Mouse (Mus musculus) liver, embryonic 13.5 days (tissue): Measurements from ENCODE around the gene Ccser1. TPM values are rescaled to one million over a fixed set of nuclear protein-coding genes. Genes with fewer than 3 reads are reported as not detected.

Experiments used
- ATAC-seq: fragments of 200-750 bp; cut with Nextera tagmentation; 2 replicates; pipeline ENCODE4 v1.8.0; 2017; ENCODE audit warnings: low read depth, mild to moderate bottlenecking, moderate number of reproducible peaks, moderate library complexity
- DNase-seq: peaks from one replicate; pipeline ENCODE4 v3.0.0; 2022
- H3K27ac ChIP-seq: fragments of 300-500 bp; sonication (generic); 2 replicates; pipeline ENCODE4 v1.5.1; 2015; ENCODE audit warnings: moderate library complexity, mild to moderate bottlenecking, inconsistent platforms
- H3K27me3 ChIP-seq: fragments of 300-500 bp; sonication (generic); 2 replicates; pipeline ENCODE4 v1.6.1; 2015; ENCODE audit warnings: mild to moderate bottlenecking, inconsistent platforms
- H3K36me3 ChIP-seq: fragments of 300-500 bp; sonication (generic); 2 replicates; pipeline ENCODE4 v1.6.1; 2015; ENCODE audit warnings: mild to moderate bottlenecking, inconsistent platforms
- H3K4me1 ChIP-seq: fragments of 300-500 bp; sonication (generic); replicated peaks from 2 replicates; pipeline ENCODE4 v1.6.1; 2015; ENCODE audit warnings: inconsistent platforms
- H3K4me2 ChIP-seq: fragments of 300-500 bp; sonication (generic); 2 replicates; pipeline ENCODE4 v1.6.1; 2015; ENCODE audit warnings: inconsistent platforms, mild to moderate bottlenecking, moderate library complexity
- H3K4me3 ChIP-seq: fragments of 300-500 bp; sonication (generic); replicated peaks from 2 replicates; pipeline ENCODE4 v1.5.1; 2015; ENCODE audit warnings: mild to moderate bottlenecking, inconsistent platforms
- H3K9ac ChIP-seq: fragments of 300-500 bp; sonication (generic); 2 replicates; pipeline ENCODE4 v1.6.1; 2015; ENCODE audit warnings: mild to moderate bottlenecking, inconsistent platforms
- H3K9me3 ChIP-seq: fragments of 300-500 bp; sonication (generic); replicated peaks from 2 replicates; pipeline ENCODE4 v1.6.1; 2016; ENCODE audit warnings: inconsistent platforms
- WGBS: fragments of 180-500 bp; shearing (Covaris S2); methylation state at CpG from one replicate; pipeline ENCODE4 v1.1.7; 2015; ENCODE audit not compliant: insufficient replicate concordance; 5-methylcytosine and 5-hydroxymethylcytosine counted together
- polyA plus RNA-seq: library from polyadenylated mRNA; unstranded; fragments of >200 nt; fragmentation: Nextera tagmentation; extraction: Ambion mirVana; gene quantifications from 2 replicates; pipeline ENCODE4 v1.2.1, GENCODE M21; 2015

Gene Ccser1
- polyA plus RNA-seq, 1 experiment from 2014 or later, result 0.16 TPM

DNA sequence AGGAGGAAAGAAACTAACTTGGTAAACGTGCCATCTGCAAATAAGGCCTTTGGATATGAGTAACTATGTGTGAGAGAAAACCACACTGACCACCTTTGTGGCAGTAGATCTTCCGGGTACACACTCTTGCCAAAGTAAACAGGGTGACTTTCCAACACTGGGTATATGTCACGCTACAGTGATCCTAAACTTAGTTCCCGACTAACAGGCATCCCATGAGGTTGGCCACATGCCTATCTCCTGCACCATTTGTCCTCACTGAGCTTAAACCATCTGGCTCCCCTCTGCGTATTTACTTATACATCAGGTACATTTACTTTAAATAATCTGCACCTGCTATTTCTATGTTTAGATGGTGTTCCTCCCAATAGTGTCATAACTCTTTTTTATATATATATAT lies 183.6 kb downstream of the Ccser1 start:
- Histone ChIP-seq H3K4me1 (no peaks in the 10 kb centered on the region), H3K9me3 (no peaks in the 10 kb centered on the region), H3K4me3 (no peak overlapping the region), H3K4me2 (no peak overlapping the region), H3K36me3 (no peaks in the 10 kb centered on the region), H3K27me3 (no peaks in the 10 kb centered on the region), H3K27ac (no peak overlapping the region), H3K9ac (no peak overlapping the region)
- WGBS, result 64% methylated on average over 5 of the region's 5 CpGs
- ATAC-seq, result no peak
- no peak for DNase-seq

DNA sequence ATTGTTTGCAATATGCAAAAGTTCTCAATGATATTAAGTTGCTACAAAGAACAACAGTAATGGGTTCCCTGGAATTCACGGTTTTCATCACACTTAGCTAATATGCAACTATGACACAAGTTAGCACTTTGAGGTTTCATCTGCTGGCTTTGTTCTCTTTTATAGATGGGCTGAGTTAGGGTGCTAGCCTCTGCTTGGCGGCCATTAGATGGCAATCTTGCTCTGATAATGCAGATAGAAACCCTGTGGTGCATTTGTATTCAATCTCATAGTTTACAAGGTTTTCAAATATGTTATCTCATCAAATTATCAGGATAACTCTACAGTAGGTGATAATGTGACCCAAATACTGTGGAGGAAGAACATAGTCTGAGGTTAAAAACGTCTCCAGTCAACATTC lies 202.4 kb downstream of the Ccser1 start:
- Histone ChIP-seq H3K27ac (no peak overlapping the region), H3K9ac (no peak overlapping the region), H3K36me3 (no peaks in the 10 kb centered on the region), H3K9me3 (no peaks in the 10 kb centered on the region), H3K4me3 (no peak overlapping the region), H3K4me2 (no peak overlapping the region), H3K4me1 (no peaks in the 10 kb centered on the region), H3K27me3 (no peaks in the 10 kb centered on the region)
- no peak for ATAC-seq
- WGBS, result 9% methylated on average over 3 of the region's 3 CpGs
- DNase-seq, result no peak

DNA sequence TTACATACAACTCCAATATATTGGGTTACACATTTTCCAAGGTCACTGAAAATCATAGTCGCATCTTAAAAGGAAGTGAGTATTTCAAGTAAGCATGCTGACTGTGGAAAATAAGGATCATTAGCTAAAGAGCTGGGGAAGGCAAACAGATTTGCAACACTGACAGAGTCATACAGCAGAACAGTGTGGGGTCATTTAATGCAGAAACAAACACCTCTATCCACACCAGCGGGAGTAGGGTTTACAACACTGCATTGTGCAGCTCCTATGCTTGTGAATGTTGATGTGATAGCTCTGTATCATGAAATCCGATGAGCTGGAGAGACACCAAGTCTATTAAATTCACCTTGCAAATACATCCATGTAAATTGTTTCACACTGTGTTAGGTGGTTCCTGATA lies 202.9 kb downstream of the Ccser1 start:
- Histone ChIP-seq H3K4me2 (no peak overlapping the region), H3K4me3 (no peak overlapping the region), H3K4me1 (no peaks in the 10 kb centered on the region), H3K27me3 (no peaks in the 10 kb centered on the region), H3K9me3 (no peaks in the 10 kb centered on the region), H3K9ac (no peak overlapping the region), H3K27ac (no peak overlapping the region), H3K36me3 (no peaks in the 10 kb centered on the region)
- WGBS, result 51% methylated on average over 3 of the region's 3 CpGs
- DNase-seq (no peak), ATAC-seq (no peak)

GRCm38 (mm10) chr6:61387046-61387445 lies 206.9 kb downstream of the Ccser1 start:
- WGBS, result 43% methylated on average over 1 of the region's 1 CpGs
- no peaks in the 10 kb centered on the region for H3K36me3 ChIP-seq
- ATAC-seq (no peak), DNase-seq (no peak)
- H3K4me1 ChIP-seq, result no peaks in the 10 kb centered on the region
- no peak overlapping the region for H3K27ac ChIP-seq
- H3K9ac ChIP-seq, result no peak overlapping the region
- no peaks in the 10 kb centered on the region for H3K9me3 ChIP-seq
- no peak overlapping the region for H3K4me3 ChIP-seq
- no peak overlapping the region for H3K4me2 ChIP-seq
- H3K27me3 ChIP-seq, result no peaks in the 10 kb centered on the region

DNA sequence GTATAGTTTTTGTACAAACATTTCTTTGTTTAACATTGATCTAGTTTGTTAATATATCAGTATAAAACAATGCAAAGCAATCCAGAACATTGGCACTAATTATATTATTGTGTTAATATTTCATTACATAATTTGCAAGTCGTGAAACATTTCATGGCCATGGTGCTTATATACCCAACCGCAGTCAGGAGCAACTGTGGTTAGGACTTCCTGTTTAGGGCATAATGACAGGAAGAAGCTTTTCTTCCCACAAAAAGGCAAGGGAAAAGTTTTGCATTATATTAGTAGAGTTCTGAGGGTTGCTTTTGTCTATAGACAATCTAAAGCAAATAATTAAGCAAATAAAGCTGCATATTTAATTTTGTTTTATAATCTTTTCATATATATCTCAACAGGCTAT lies 247.4 kb downstream of the Ccser1 start:
- no peak for DNase-seq
- Histone ChIP-seq H3K9ac (no peak overlapping the region), H3K27ac (no peak overlapping the region), H3K9me3 (no peaks in the 10 kb centered on the region), H3K4me1 (no peaks in the 10 kb centered on the region), H3K4me2 (no peak overlapping the region), H3K27me3 (no peaks in the 10 kb centered on the region), H3K4me3 (no peak overlapping the region), H3K36me3 (no peaks in the 10 kb centered on the region)
- WGBS, result 11% methylated on average over 2 of the region's 2 CpGs
- no peak for ATAC-seq

GRCm38 (mm10) chr6:61430881-61431725 lies 251.0 kb downstream of the Ccser1 start:
- Histone ChIP-seq H3K27ac (no peak overlapping the region), H3K27me3 (no peaks in the 10 kb centered on the region), H3K4me2 (no peak overlapping the region), H3K4me1 (no peaks in the 10 kb centered on the region), H3K36me3 (no peaks in the 10 kb centered on the region), H3K4me3 (no peak overlapping the region), H3K9ac (no peak overlapping the region), H3K9me3 (no peaks in the 10 kb centered on the region)
- DNase-seq (no peak), ATAC-seq (no peak)
- WGBS, result 22% methylated on average over 5 of the region's 5 CpGs

DNA sequence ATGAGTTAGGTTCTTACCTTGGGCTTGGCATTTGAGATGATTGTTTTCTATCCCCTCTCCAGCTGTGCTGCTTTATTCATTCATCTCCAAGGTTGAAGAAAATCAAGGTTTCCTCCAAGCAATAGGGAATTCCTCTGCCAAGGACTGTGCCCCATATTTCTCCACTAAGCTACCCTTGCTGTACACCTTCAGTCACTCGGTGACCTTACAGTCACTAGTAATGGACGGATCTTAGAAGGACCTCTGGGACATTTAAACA lies 251.5 kb downstream of the Ccser1 start:
- Histone ChIP-seq H3K4me1 (no peaks in the 10 kb centered on the region), H3K9me3 (no peaks in the 10 kb centered on the region), H3K36me3 (no peaks in the 10 kb centered on the region), H3K4me2 (no peak overlapping the region), H3K4me3 (no peak overlapping the region), H3K27me3 (no peaks in the 10 kb centered on the region), H3K9ac (no peak overlapping the region), H3K27ac (no peak overlapping the region)
- ATAC-seq (no peak), DNase-seq (no peak)
- 72% methylated on average over 2 of the region's 2 CpGs for WGBS

DNA sequence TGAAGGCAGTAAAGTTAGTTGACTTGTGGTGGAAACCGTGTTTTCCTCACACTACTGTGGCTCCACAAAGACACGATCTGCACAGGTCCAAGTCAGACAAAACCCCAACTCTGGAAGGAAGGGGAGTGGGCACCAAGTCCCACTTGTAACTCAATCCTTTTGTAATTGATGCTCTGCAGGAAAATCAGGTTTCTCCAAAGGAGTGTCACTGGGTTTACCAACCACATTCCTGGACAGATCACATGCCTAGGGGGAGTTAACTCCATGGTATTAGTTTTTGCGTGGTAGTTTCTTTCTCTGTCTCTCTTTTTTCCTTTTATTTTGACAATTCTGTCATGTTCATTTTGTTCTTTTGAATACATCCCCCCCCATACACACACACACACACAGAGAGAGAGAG lies 252.0 kb downstream of the Ccser1 start:
- no peak overlapping the region for H3K4me3 ChIP-seq
- H3K9ac ChIP-seq, result no peak overlapping the region
- H3K27me3 ChIP-seq, result no peaks in the 10 kb centered on the region
- no peak for DNase-seq
- no peaks in the 10 kb centered on the region for H3K36me3 ChIP-seq
- H3K4me1 ChIP-seq, result no peaks in the 10 kb centered on the region
- WGBS, result 55% methylated on average over 3 of the region's 3 CpGs
- no peak overlapping the region for H3K4me2 ChIP-seq
- ATAC-seq, result no peak
- H3K9me3 ChIP-seq, result no peaks in the 10 kb centered on the region
- H3K27ac ChIP-seq, result no peak overlapping the region

DNA sequence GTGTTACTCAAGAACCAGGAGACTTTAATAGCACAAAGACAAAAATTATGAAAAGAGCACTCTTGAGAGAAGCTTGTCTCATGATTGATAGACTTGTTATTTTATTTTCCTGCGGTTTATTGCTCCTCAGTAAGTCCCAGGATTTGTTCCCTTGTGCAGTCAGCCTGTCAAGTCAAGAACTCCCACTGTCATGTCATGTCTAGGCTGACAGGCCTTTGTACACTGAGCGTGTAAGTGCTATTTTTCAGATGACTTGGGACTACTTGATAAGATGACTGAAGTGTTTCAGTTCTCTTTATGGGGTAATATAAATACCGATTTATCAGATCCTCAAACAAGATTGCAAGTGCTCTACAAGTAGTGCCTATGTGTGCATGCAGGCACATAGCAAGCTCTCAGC lies 252.6 kb downstream of the Ccser1 start:
- DNase-seq (no peak), ATAC-seq (no peak)
- H3K27ac ChIP-seq, result no peak overlapping the region
- H3K4me2 ChIP-seq, result no peak overlapping the region
- no peaks in the 10 kb centered on the region for H3K4me1 ChIP-seq
- H3K36me3 ChIP-seq, result no peaks in the 10 kb centered on the region
- H3K4me3 ChIP-seq, result no peak overlapping the region
- WGBS, result 51% methylated on average over 3 of the region's 3 CpGs
- H3K9ac ChIP-seq, result no peak overlapping the region
- no peaks in the 10 kb centered on the region for H3K9me3 ChIP-seq
- H3K27me3 ChIP-seq, result no peaks in the 10 kb centered on the region

- DNase-seq (no peak), ATAC-seq (no peak)
- H3K4me2 ChIP-seq, result no peak overlapping the region
- H3K27ac ChIP-seq, result no peak overlapping the region
- H3K4me1 ChIP-seq, result no peaks in the 10 kb centered on the region
- H3K9me3 ChIP-seq, result no peaks in the 10 kb centered on the region
- no peaks in the 10 kb centered on the region for H3K36me3 ChIP-seq
- H3K9ac ChIP-seq, result no peak overlapping the region
- H3K27me3 ChIP-seq, result no peaks in the 10 kb centered on the region
- no peak overlapping the region for H3K4me3 ChIP-seq
Measured at GRCm38 (mm10) chr6:61438165-61438564, 258.0 kb downstream of the Ccser1 start.

GRCm38 (mm10) chr6:61471371-61472152 lies 291.4 kb downstream of the Ccser1 start:
- Histone ChIP-seq H3K4me3 (no peak overlapping the region), H3K27ac (no peak overlapping the region), H3K36me3 (no peaks in the 10 kb centered on the region), H3K4me2 (no peak overlapping the region), H3K27me3 (no peaks in the 10 kb centered on the region), H3K9me3 (no peaks in the 10 kb centered on the region), H3K9ac (no peak overlapping the region), H3K4me1 (no peaks in the 10 kb centered on the region)
- DNase-seq (no peak), ATAC-seq (no peak)
- 68% methylated on average over 2 of the region's 2 CpGs for WGBS

- Histone ChIP-seq H3K4me3 (no peak overlapping the region), H3K4me2 (no peak overlapping the region), H3K9ac (no peak overlapping the region), H3K4me1 (no peaks in the 10 kb centered on the region), H3K9me3 (no peaks in the 10 kb centered on the region), H3K36me3 (no peaks in the 10 kb centered on the region), H3K27ac (no peak overlapping the region), H3K27me3 (no peaks in the 10 kb centered on the region)
- no peak for DNase-seq
- WGBS, result 35% methylated on average over 3 of the region's 3 CpGs
- ATAC-seq, result no peak
Measured at GRCm38 (mm10) chr6:61485336-61485735, 305.2 kb downstream of the Ccser1 start.
